Mouse (Mus musculus) gastrocnemius, postnatal 4 days (tissue): ENCODE measurements around the gene Gfpt1. TPM values are rescaled to one million over a fixed set of nuclear protein-coding genes. Genes with fewer than 3 reads are reported as not detected.
"Not testable (repeated sequence)": the region's sequence is repeated elsewhere in the genome, so short reads cannot be mapped to it uniquely, and the experiment has no call there.

ENCODE experiments used
- DNase-seq, 2 experiments: peaks; one replicate each; pipeline ENCODE4 v3.0.0; 2021 to 2022; ENCODE audit warnings: low spot score in 2 of 2, mixed read lengths in 2 of 2
- long read RNA-seq, 2 experiments: library from polyadenylated mRNA; stranded (forward); transcript quantifications; one replicate each; pipeline ENCODE4 v2.0.0; 2021
- total RNA-seq, 2 experiments: library from RNA; stranded (reverse); gene quantifications; 2 replicates each; pipeline ENCODE4 v1.2.3; 2021

Gfpt1 gene
- total RNA-seq: 10 to 100 TPM; 52.6 TPM
- long read RNA-seq, experiment 1, full-length matches to known transcripts: 16 of 21 reads
- long read RNA-seq, experiment 1, partial matches to known transcripts: 1 of 21 reads
- long read RNA-seq, experiment 1, other reads (novel, unspliced or antisense): 4 of 21 reads
- long read RNA-seq, experiment 2, full-length matches to known transcripts: 21 of 26 reads
- long read RNA-seq, experiment 2, partial matches to known transcripts: 2 of 26 reads
- long read RNA-seq, experiment 2, other reads (novel, unspliced or antisense): 3 of 26 reads

DNA sequence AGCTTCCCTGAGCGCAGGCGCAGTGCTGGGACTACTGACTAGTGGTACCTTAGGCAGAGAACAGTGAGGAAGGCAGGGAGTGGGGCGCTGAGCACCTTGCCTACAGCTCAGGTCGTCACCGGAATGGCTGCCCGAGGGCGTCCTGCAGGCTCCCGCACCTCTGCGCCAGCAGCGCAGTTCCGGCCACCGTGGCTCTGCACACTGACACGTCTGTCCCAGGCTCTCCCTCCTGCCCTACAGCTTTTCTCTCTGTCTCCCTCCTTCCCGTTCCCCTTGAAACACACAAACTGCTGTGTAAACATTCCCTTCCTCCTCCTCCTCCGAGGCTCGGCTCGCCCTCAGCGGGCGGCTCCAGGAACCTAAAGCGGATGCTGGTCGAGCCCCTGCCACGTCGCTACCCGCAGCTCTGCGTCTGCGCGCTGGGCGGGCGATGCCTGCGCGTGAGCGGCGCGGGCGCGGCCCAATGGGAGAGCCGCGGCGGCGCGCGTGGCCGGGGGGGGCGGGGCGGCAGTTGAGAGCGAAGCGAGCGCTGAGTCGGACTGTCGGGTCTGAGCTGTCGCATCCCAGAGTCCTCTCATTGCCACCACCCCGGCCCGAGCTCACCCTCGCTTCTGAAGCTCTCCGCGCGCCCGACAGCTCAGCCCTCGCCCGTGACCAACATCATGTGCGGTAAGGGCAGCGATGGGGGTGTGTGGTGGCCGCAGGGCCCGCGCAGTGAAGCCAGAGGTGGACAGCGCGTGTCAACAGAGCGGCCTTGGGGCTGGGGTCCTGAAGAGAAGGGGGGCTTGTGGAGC, at the start of gene Gfpt1:
Gene Gfpt1 (plus strand): TSS at position 510 of the 794 bp plus-strand sequence.
- peak; percentile 96 to 97 for DNase-seq

GRCm38 (mm10) chr6:86994254-86994653, 48.4 kb upstream of the Gfpt1 start:
- no peak for DNase-seq

DNA sequence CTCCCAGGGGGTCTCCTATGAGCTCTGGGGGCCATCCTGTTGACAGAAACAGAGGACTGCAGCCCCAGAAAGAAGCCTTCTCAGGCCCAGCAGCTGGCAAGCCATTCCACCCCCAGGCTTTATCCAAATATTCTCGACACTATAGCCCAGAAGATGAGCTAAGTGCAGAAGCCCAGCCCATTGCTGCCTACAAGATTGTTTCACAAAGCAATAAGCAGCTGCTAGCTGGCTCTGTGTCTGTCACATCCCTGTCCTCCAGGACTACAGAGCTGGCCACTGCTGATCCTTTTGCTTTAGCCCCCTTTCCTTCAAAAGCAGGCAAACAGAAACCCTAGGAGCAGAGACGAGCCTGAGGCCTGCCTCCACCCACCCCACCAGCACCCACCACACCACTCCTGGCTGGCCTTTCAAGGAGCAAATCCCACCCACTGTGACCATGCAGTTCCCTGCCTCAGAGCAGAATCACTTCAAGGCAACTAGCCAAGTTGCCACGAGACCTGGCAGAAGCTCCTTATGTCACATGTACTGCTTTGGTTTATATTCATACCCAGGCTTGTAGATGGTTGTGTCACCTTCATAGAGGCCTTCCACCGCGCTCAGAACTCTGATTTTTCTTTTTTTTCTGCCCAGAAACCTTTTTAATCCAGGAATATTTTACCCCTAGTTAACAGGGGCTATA, 45.9 kb upstream of the Gfpt1 start:
- peak; percentile 21 to 38 for DNase-seq

- DNase-seq: no peak
Observed at GRCm38 (mm10) chr6:86997360-86997759, 45.3 kb upstream of the Gfpt1 start.

GRCm38 (mm10) chr6:87001995-87002394, 40.7 kb upstream of the Gfpt1 start:
- no peak for DNase-seq

DNA sequence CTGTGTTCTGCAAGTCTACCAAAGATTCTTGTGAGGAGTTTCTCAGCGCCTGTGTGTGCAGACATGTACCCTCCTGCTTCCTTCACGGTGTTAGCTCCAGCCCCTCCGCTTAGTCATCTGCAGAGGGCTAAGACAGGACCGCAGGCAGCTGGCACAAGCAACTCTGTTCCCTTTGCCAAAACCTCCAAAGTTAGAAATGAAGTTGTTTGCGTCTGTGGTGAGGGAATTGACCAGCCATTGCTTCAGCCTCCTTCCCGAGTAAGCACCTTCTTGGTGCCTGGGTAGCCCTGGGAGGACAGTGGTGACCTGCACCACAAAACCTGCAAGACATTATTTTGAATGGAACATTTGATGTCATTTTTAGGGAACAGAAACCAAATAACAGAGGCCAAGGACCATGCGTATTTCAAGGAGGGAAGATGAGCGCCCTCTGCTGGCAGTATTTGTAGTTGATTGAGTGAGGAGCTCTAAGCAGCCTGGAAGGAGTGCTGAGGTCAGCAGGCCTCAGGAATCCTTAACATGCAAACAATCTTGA, 40.1 kb upstream of the Gfpt1 start:
- peak; percentile 74 to 88 for DNase-seq

DNA sequence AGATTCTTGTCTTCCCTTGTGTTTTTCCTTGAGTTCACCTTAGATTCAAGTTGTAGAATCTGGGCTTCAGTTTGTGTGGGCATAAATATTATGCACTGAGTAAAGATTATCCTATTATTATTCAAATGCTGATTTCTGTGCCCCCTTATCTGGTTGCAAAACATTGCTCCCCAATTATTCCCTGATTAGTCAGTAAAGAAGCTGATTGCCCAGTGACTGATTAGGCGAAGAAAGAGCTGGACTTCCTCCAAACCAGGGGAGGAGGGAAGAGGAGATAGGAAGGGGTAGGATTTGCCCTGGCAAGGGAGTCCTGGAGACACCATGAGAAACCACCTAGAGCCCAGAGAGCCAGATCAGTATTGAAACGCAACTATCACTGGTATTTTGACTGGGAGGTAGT, 38.5 kb upstream of the Gfpt1 start:
- DNase-seq: no peak

DNA sequence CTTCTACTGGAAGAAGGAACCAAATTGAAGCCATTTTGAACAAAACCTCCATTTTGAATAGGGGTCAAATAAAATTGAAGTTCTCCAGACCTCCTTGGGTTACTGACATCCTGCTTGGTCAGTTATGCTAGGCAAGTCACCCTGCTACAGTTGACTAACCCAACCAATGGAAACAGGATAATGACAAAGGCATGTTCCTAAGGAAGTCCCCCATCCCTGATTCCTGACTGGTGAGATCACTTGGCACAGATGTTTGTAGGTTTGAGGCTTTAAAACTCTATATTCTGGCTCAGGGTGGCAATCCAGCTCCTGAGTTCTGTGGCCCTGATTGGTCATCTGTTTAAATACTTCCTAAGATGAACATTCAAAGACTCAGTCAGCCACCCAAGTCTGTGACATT, 37.1 kb upstream of the Gfpt1 start:
- DNase-seq: no peak

DNA sequence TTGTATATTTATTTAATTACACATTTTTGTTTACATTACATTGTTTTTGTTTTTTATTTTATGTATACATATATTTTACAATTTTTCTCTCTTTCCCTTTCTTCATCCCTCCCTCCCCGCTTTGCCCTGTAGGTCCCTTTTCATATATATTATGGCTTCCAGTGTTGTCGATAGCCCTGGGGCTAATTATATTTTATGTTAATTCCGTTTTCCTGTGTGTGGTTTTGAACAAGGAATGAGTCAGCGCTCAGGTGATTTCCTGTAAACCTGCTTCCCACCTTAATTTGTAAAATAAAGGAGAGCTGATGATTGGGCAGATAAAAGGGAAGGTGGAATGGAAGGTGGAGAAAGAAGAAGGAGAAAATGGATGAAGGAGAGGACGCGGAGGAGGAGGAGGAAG, 33.8 kb upstream of the Gfpt1 start, which contains the start of gene Nfu1:
Gene Nfu1 (plus strand): TSS at position 350 of the 400 bp plus-strand sequence.
- DNase-seq: no peak

DNA sequence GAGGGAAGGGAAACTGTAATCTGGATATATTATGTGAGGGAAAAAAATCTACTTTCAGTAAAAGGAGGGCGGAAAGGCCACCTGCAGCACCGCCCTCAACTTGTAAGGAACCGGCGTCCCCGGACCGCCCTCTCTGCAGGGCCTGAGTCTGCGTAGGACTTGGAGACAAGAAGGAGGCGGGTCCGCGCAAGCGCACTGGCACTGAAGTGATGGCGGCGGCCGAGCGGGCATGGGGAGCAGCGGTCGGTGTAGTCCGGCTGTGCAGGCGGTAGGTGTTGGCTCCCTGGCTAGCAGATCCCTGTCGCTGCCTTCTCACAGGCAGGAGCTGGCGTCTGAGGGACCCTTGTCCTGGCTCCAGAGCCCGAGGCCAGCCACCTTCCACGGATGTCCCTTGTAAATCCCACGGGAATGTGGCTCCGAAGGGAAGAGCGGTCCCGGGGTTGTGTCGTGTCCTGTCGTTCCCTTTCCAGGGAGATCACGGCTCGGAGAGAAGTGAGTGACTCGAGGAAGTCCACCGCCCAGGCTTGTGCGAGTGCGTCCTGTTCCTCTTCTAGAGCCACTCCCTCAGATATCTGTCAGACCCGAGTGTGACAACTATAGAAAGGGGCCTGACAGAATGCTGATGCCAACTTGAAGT, 32.8 kb upstream of the Gfpt1 start:
- peak; percentile 91 to 96 for DNase-seq

GRCm38 (mm10) chr6:87016916-87017315, 25.7 kb upstream of the Gfpt1 start:
- DNase-seq: peak in 1 of 2 experiments; percentile 24

DNA sequence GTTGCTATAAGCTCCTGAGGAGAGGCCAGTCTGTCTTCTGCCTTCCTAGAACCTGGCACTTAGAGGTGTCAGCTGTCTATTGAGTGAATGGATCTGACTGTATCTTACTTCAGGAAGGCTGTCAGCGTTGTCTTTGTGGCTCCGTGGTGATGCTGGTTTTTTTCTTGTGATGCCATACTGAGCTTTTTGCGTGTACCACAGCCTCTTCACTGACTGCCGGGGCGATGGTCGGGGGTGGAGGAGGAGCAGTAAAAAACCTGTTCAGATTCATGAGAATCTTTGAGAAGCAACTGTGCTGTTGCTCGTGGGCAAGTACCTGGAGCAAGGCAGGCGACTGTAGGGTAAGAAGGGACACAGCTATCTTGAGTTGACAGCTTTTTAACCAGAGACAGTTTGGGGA, 23.8 kb upstream of the Gfpt1 start:
- no peak for DNase-seq

GRCm38 (mm10) chr6:87021791-87022190, 20.9 kb upstream of the Gfpt1 start:
- DNase-seq: no peak

GRCm38 (mm10) chr6:87026980-87027379, 15.7 kb upstream of the Gfpt1 start:
- no peak for DNase-seq

- DNase-seq: no peak
Observed at GRCm38 (mm10) chr6:87028881-87029280, 13.8 kb upstream of the Gfpt1 start.

GRCm38 (mm10) chr6:87031310-87031709, 11.3 kb upstream of the Gfpt1 start:
- DNase-seq: not testable (repeated sequence)

GRCm38 (mm10) chr6:87032401-87032800, 10.2 kb upstream of the Gfpt1 start:
- no peak for DNase-seq

DNA sequence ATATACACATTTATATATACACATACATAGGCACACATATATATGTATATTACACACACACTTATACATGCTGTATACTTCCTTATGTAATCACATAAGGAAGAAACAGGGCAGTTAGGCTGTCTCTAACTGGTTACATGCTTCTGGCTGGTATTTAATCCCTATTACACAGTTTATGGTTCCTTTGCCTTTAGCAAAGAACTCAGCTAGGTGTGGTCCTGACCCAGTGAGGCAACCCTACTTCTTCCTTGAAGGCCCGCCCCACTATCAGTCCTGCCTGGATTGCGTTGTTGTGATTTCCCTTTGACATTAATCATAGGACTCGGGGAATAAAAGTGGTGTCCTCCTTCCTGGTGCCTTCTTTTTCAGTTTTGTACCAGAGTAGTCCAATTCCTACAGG, 8.3 kb upstream of the Gfpt1 start:
- no peak for DNase-seq

DNA sequence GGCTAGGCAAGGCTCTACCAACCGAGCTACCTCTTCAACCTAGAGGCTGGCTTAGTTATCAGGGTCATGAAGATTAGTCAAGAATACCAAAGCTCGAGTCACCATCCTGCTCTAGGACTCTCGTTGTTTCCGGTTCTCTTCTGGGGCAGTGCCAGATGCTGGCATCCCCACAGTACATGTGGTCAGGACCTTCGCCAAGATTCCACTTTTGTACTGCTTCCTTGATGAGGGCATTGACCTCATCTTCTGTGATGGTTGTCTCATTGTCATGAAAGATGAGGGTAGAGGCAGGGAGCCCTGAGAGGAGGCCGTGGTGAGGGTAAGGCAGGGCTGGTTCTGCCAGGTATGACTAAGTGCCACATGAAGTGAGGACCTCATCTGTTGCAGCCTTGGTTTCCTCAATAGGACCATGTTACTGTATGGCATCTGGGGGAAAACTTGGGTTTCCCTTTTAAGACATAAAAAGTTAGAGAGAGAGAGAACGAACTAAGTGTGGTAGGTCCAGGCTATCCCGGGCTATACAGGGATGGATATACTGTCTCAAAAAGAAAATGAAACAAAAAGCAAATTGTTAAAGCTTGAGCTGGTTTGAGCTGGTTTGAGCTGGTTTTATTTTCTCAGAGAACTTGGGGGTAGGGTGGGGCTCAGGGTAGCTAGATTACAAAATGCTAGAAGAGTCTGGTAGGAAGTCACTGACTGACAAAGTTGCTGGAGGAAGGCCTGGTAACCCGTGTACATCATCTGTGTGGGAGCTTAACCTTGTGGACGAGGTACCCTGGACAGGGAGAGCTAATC, 4.6 kb upstream of the Gfpt1 start:
- DNase-seq: no peak

GRCm38 (mm10) chr6:87039161-87039560, 3.5 kb upstream of the Gfpt1 start:
- no peak for DNase-seq
